Comparison of ENCODE assay signal across 23 mouse cellular contexts in the genomic region with DNA sequence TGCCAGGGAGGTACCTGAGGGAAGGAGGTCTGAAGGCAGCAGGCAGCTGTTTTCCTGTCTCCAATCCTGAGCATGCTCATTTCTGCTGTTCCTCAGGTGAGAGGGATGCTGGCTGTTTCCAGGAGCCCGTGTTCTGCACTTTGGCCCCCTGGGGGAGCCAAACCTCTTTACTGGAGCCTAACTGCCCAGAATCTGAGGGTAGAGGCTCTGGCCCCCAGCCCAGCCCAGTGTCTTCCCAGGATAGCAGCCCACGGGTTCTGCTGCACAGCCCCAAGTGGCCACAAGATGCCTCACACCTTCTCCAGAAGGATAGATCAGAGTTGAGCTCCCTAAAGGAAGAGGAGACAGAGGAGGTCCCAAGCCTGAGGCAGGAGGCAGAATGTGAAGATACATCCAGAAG. TPM values are rescaled to one million over a fixed set of nuclear protein-coding genes. Genes with fewer than 3 reads are reported as not detected.
DNase-seq lines count a peak whose midpoint lies in the region; ATAC-seq and TF ChIP-seq lines count a peak whose summit lies in the region.
"Had no signal": no experiment of that assay in that cellular context is flagged by ENCODE, and none has a peak within 500 bp of the region (broad histone marks: within the 10 kb centered on the region; RNA-seq: fewer than 3 reads in every experiment).

No protein-coding gene starts in this region.

- no peak overlapping the region for H3K27ac ChIP-seq in lung, embryonic 14.5 days (ENCODE audit: low read depth)
- H3K27ac ChIP-seq in embryonic facial prominence, embryonic 10.5 days (replicated peaks) = no peak overlapping the region
- H3K27ac ChIP-seq: embryonic facial prominence, embryonic 12.5 days; hindbrain, embryonic 12.5 days had no signal

- 12% methylated on average over 2 of the region's 2 CpGs for WGBS in lung, embryonic 14.5 days
- 30% methylated on average over 2 of the region's 2 CpGs for WGBS in embryonic facial prominence, embryonic 10.5 days

- no peak overlapping the region for H3K4me2 ChIP-seq in lung, embryonic 14.5 days
- H3K4me2 ChIP-seq: embryonic facial prominence, embryonic 12.5 days; heart, embryonic 11.5 days; hindbrain, embryonic 12.5 days had no signal

- peak; percentile 55 for DNase-seq in heart, adult 11 months
- no peak for DNase-seq in heart, postnatal 25 days (ENCODE audit: low spot score)
- DNase-seq in lung, embryonic 14.5 days = peak; percentile 11
- DNase-seq in lung, adult 18-20 months = no peak
- DNase-seq in Muller cell, postnatal 12 days (ENCODE audit: inconsistent ontology term) = peak; percentile 18
- DNase-seq in adrenal gland, postnatal 4 days (ENCODE audit: low spot score in 2 of 2) = no peak
- DNase-seq in embryonic facial prominence, embryonic 10.5 days (ENCODE audit: low spot score) = no peak
- DNase-seq: adrenal gland, adult 8-10 months; cerebellum, adult 9-10 months; heart, postnatal 10 days; kidney, adult 11 months; kidney, postnatal 10 days; left cerebral cortex, postnatal 4 days; midbrain, embryonic 14.5 days; right cerebral cortex, postnatal 25 days had no signal

- no peaks in the 10 kb centered on the region for H3K4me1 ChIP-seq in lung, embryonic 14.5 days (ENCODE audit: insufficient read depth)
- no peaks in the 10 kb centered on the region for H3K4me1 ChIP-seq in embryonic facial prominence, embryonic 10.5 days
- H3K4me1 ChIP-seq: embryonic facial prominence, embryonic 12.5 days; hindbrain, embryonic 12.5 days had no signal

- H3K9ac ChIP-seq in lung, embryonic 14.5 days = no peak overlapping the region
- H3K9ac ChIP-seq: embryonic facial prominence, embryonic 12.5 days; hindbrain, embryonic 12.5 days had no signal

- H3K27me3 ChIP-seq in lung, embryonic 14.5 days (ENCODE audit: insufficient read depth, low read length) = no peaks in the 10 kb centered on the region
- no peaks in the 10 kb centered on the region for H3K27me3 ChIP-seq in embryonic facial prominence, embryonic 10.5 days (replicated peaks; ENCODE audit: low read depth, poor library complexity, severe bottlenecking)
- H3K27me3 ChIP-seq: embryonic facial prominence, embryonic 12.5 days; hindbrain, embryonic 12.5 days had no signal

- H3K36me3 ChIP-seq in lung, embryonic 14.5 days (ENCODE audit: insufficient read depth) = no peaks in the 10 kb centered on the region
- H3K36me3 ChIP-seq in embryonic facial prominence, embryonic 10.5 days (replicated peaks) = no peaks in the 10 kb centered on the region
- H3K36me3 ChIP-seq: embryonic facial prominence, embryonic 12.5 days; hindbrain, embryonic 12.5 days had no signal

- ATAC-seq in lung, embryonic 14.5 days (ENCODE audit: insufficient read depth) = no peak
- ATAC-seq in megakaryocyte progenitor cell, adult 5-6 weeks (replicated peaks; ENCODE audit: poor library complexity) = peak; percentile 60
- ATAC-seq: forebrain, embryonic 16.5 days; lung, postnatal 0 days had no signal

- no peak overlapping the region for H3K4me3 ChIP-seq in lung, embryonic 14.5 days (ENCODE audit: low read depth, low read length)
- no peak overlapping the region for H3K4me3 ChIP-seq in embryonic facial prominence, embryonic 10.5 days
- H3K4me3 ChIP-seq: embryonic facial prominence, embryonic 12.5 days; erythroblast, embryonic 14.5 days; hindbrain, embryonic 12.5 days; myocyte had no signal

- H3K9me3 ChIP-seq in lung, embryonic 14.5 days (ENCODE audit: low read depth, low read length) = no peaks in the 10 kb centered on the region
- no peaks in the 10 kb centered on the region for H3K9me3 ChIP-seq in embryonic facial prominence, embryonic 10.5 days
- H3K9me3 ChIP-seq: embryonic facial prominence, embryonic 12.5 days; hindbrain, embryonic 12.5 days had no signal

- TF ChIP-seq CTCF in lung, embryonic 14.5 days (IDR thresholded peaks at IDR 0.05; ENCODE audit: low read depth) = peak; percentile 20

- intact Hi-C loops in heart, postnatal 25 days (cut with DNase I) = no loop called here

RNA-seq across cellular contexts. Expression of a gene that starts 29.7 kb away (rescaled TPM):
- total RNA-seq in heart, postnatal 25 days (2021) = 1 to 10 TPM; 1.1 to 1.2 TPM
- 0.79 and 1.8 TPM in 2 replicates for polyA plus RNA-seq in lung, embryonic 14.5 days (2014; fragmentation: Nextera tagmentation; extraction: Ambion mirVana)
- 43.0 and 43.9 TPM in 2 replicates for total RNA-seq in megakaryocyte progenitor cell, adult 5-6 weeks (2015)
- 74.4 and 81.0 TPM in 2 replicates for total RNA-seq in megakaryocyte progenitor cell, adult 5-6 weeks (2017)
- 1 to 10 TPM; 1.6 to 3.1 TPM for total RNA-seq in adrenal gland, postnatal 4 days (2021)
- polyA plus RNA-seq in embryonic facial prominence, embryonic 10.5 days (2016; fragmentation: Nextera tagmentation; extraction: Ambion mirVana) = 0.52 and 0.81 TPM in 2 replicates
- polyA plus RNA-seq: myocyte had no signal

Comparison
In these comparisons a context has a peak if more than half of its experiments do, and no peak if none do; other contexts are left out.
1. DNase-seq: peak in heart, adult 11 months (single experiment), lung, embryonic 14.5 days (single experiment) and Muller cell, postnatal 12 days (single experiment); none in heart, postnatal 25 days (single experiment), lung, adult 18-20 months (0 of 2), adrenal gland, postnatal 4 days (0 of 2) and embryonic facial prominence, embryonic 10.5 days (single experiment).
2. RNA of a gene that starts 29.7 kb away (total RNA-seq): 43.0 to 81.0 TPM in megakaryocyte progenitor cell, adult 5-6 weeks; 1.6 to 3.1 TPM in adrenal gland, postnatal 4 days and 1.1 to 1.2 TPM in heart, postnatal 25 days; every median in the first group is over 10 times any median in the second.